Mouse (Mus musculus) bone marrow macrophage, adult 2 months (primary cell): ENCODE data around the gene Tecpr1.

Experiments
- CTCF ChIP-seq: IDR thresholded peaks from 2 replicates; pipeline ENCODE4 v1.5.1; 2012; ENCODE audit warnings: low read depth, mild to moderate bottlenecking, low read length, moderate library complexity
- POLR2A ChIP-seq: IDR thresholded peaks from 2 replicates; pipeline ENCODE4 v1.6.1; 2012; ENCODE audit warnings: mild to moderate bottlenecking, low read depth, low read length, borderline replicate concordance

DNA sequence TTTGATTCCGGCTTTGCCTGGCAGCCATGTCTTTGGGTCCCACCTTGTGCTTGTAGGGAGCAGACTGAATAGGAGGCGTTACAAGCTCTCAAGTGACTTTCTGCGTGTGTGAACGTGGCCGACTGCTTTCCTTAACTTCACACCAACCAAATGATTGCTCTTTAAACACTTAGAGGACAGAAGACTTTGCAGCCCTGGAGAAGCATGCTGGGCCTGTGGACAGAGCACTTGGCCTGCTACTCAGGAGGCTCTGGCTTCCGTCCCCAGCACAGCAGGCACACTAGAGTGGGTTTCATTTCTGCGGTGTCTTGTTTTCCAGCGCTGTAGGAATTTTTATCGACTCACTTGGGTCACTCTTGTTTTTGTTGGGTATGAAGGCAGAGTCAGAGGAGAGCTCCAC is 39.7 kb upstream of the Tecpr1 start:
- TF ChIP-seq POLR2A (no peak), CTCF (no peak)
